Mouse (Mus musculus) small intestine, adult 2 months (tissue): ENCODE measurements around the gene Tm9sf4. TPM values are rescaled to one million over a fixed set of nuclear protein-coding genes. Genes with fewer than 3 reads are reported as not detected.

ENCODE experiments used
- H3K27ac ChIP-seq: fragments of 200-500 bp; 2 replicates; pipeline ENCODE4 v1.5.1; 2012; ENCODE audit warnings: low read depth, low read length, control low read depth, inconsistent platforms; ENCODE audit not compliant: insufficient read depth
- H3K27me3 ChIP-seq: fragments of 200-500 bp; 2 replicates; pipeline ENCODE4 v1.6.1; 2012; ENCODE audit warnings: mild to moderate bottlenecking, moderate library complexity, low read length, inconsistent platforms; ENCODE audit not compliant: control insufficient read depth, insufficient read depth
- H3K36me3 ChIP-seq: fragments of 200-500 bp; 2 replicates; pipeline ENCODE4 v1.6.1; 2012; ENCODE audit warnings: mild to moderate bottlenecking, low read length, control low read depth, inconsistent platforms; ENCODE audit not compliant: control insufficient read depth, insufficient read depth
- H3K4me1 ChIP-seq: fragments of 200-500 bp; 2 replicates; pipeline ENCODE4 v1.6.1; 2012; ENCODE audit warnings: low read length, inconsistent platforms, mixed read lengths; ENCODE audit not compliant: control insufficient read depth, insufficient read depth, insufficient read length
- H3K4me3 ChIP-seq: fragments of 200-500 bp; 2 replicates; pipeline ENCODE4 v1.5.1; 2012; ENCODE audit warnings: low read depth, mild to moderate bottlenecking, control low read depth, inconsistent platforms, low read length, moderate library complexity
- CTCF ChIP-seq: fragments of 200-500 bp; IDR thresholded peaks from 2 replicates; pipeline ENCODE4 v1.5.1; 2012; ENCODE audit warnings: low read depth, mild to moderate bottlenecking, control low read depth, inconsistent platforms, low read length, moderate library complexity, mixed read lengths; ENCODE audit not compliant: insufficient replicate concordance, insufficient read length; ENCODE audit errors: extremely low read depth
- POLR2A ChIP-seq: fragments of 200-500 bp; IDR thresholded peaks from 2 replicates; pipeline ENCODE4 v1.6.1; 2012; ENCODE audit warnings: low read depth, mild to moderate bottlenecking, control low read depth, inconsistent platforms, low read length, moderate library complexity
- WGBS: fragments of 180-500 bp; shearing (Covaris S2); methylation state at CpG from one replicate; pipeline ENCODE4 v1.1.7; 2018; 5-methylcytosine and 5-hydroxymethylcytosine counted together
- polyA plus RNA-seq: library from polyadenylated mRNA; depleted of rRNA; stranded (reverse); fragments of >200 nt; gene quantifications from 2 replicates; pipeline ENCODE4 v1.2.3, GENCODE M21; 2012; rRNA removed

Tm9sf4 gene
- 18.3 and 27.9 TPM in 2 replicates for polyA plus RNA-seq

GRCm38 (mm10) chr2:153160844-153161683 lies at the start of gene Tm9sf4:
Gene Tm9sf4, plus strand, starts transcription at chr2:153161303.
- Histone ChIP-seq H3K4me3 (peak within 1 kb of the TSS; percentile 82), H3K27ac (peak within 1 kb of the TSS; percentile 93), H3K27me3 (no peaks in the 10 kb centered on the region), H3K4me1 (peaks cover 3% of the 10 kb centered on the region; the same call in 1 of the 2 replicates), H3K36me3 (no peaks in the 10 kb centered on the region; the same call in 1 of the 2 replicates)
- 6% methylated on average over 34 of the region's 34 CpGs for WGBS
- TF ChIP-seq CTCF (no peak), POLR2A (peak; percentile 44; the same call in 1 of the 2 replicates)

GRCm38 (mm10) chr2:153115679-153116081 lies 45.4 kb upstream of the Tm9sf4 start:
- H3K27ac ChIP-seq = 0 out of 2 replicates have a peak overlapping the region, but pooled peaks have one; percentile 12
- no peak overlapping the region for H3K4me3 ChIP-seq
- WGBS = 55% methylated on average over 4 of the region's 4 CpGs
- H3K36me3 ChIP-seq = no peaks in the 10 kb centered on the region
- TF ChIP-seq POLR2A (no peak), CTCF (no peak)
- no peaks in the 10 kb centered on the region for H3K4me1 ChIP-seq
- no peaks in the 10 kb centered on the region for H3K27me3 ChIP-seq

DNA sequence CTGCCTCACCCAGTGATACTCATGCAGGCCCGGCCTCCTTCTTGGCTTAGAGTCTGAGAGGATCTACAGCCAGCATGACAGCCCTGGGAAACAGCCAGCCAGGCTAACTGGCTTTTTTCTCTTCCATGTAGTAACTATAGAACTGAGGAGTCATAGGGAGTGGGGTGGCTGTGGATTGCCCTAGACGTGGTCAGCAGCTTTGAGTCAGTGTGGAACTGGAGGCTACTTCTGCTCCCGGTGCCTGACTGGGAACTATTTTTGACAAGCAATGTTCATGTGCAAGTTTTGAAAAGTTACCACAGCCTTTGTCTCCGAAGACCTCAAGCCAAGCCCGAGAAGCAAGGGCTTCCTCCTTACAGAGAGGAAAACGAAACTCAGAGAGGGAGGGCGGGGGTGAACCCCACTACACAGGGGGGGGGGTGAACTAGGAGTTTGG lies 44.0 kb upstream of the Tm9sf4 start:
- WGBS = 60% methylated on average over 7 of the region's 7 CpGs
- Histone ChIP-seq H3K27ac (peak overlapping the region; percentile 35), H3K36me3 (no peaks in the 10 kb centered on the region), H3K27me3 (no peaks in the 10 kb centered on the region), H3K4me3 (no peak overlapping the region), H3K4me1 (no peaks in the 10 kb centered on the region; the same call in 1 of the 2 replicates)
- TF ChIP-seq CTCF = no peak
- no peak for TF ChIP-seq POLR2A

DNA sequence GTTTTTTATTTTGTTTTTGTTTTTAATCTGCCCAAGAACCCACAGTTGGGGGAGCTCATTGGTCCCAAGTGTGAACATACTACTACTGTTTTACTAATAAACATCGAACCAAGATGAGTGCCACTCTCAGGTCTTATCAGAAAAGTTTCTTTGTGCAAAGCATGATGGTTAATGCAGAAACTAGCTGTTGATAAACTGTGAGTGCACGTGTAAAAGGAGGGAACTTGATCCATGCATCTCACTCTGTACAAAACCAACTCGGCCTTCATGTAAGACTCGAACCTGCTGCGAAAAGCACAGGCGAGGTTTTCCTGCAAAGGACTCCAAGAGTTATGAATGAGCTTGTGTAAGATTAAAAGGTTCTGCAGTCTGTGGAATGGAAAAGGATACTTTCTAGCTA lies 41.6 kb upstream of the Tm9sf4 start:
- TF ChIP-seq POLR2A (no peak), CTCF (no peak)
- 80% methylated on average over 6 of the region's 6 CpGs for WGBS
- Histone ChIP-seq H3K4me1 (no peaks in the 10 kb centered on the region; the same call in 1 of the 2 replicates), H3K27me3 (no peaks in the 10 kb centered on the region), H3K4me3 (no peak overlapping the region), H3K36me3 (no peaks in the 10 kb centered on the region), H3K27ac (no peak overlapping the region)

DNA sequence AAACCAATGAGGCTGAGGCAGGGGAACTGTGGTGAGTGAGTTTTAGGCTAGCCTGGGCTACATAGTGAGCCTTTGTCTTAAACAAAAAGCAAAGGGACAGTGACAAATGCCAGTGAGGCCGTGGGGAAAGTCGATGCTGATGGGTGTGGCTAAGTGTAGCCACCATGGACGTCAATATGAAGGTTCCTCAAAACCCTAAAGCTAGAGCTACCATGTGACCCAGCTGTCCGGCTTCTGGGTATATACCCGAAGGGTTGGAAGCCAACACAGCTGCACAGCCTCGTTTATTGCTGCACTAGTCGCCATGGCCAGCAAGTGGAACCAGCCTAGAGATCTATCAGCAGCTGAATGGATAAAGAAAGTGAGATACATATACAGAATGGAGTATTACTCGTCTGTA lies 41.0 kb upstream of the Tm9sf4 start:
- Histone ChIP-seq H3K27ac (no peak overlapping the region), H3K36me3 (no peaks in the 10 kb centered on the region), H3K4me1 (no peaks in the 10 kb centered on the region; the same call in 1 of the 2 replicates), H3K4me3 (no peak overlapping the region), H3K27me3 (no peaks in the 10 kb centered on the region)
- WGBS = 57% methylated on average over 8 of the region's 8 CpGs
- TF ChIP-seq POLR2A = no peak
- no peak for TF ChIP-seq CTCF

GRCm38 (mm10) chr2:153121821-153122615 lies 39.1 kb upstream of the Tm9sf4 start:
- Histone ChIP-seq H3K27ac (no peak overlapping the region), H3K4me1 (no peaks in the 10 kb centered on the region; the same call in 1 of the 2 replicates), H3K27me3 (no peaks in the 10 kb centered on the region), H3K4me3 (no peak overlapping the region), H3K36me3 (no peaks in the 10 kb centered on the region)
- 63% methylated on average over 8 of the region's 8 CpGs for WGBS
- TF ChIP-seq CTCF (no peak), POLR2A (no peak)
